12 mouse cellular contexts compared by ENCODE assay signal in genomic region chr4:43720491-43721228, GRCm38 (mm10). TPM values are rescaled to one million over a fixed set of nuclear protein-coding genes. Genes with fewer than 3 reads are reported as not detected.
A peak's percentile ranks its signal among the peaks of the same experiment; 100 is the strongest.
DNase-seq lines count a peak whose midpoint lies in the region; ATAC-seq and TF ChIP-seq lines count a peak whose summit lies in the region.
"Had no signal": no experiment of that assay in that cellular context is flagged by ENCODE, and none has a peak within 500 bp of the region (broad histone marks: within the 10 kb centered on the region; RNA-seq: fewer than 3 reads in every experiment).

No protein-coding gene starts in this region.

- H3K27me3 ChIP-seq in heart, embryonic 12.5 days (replicated peaks): 0 out of 2 replicates have a peak, but pooled peaks cover 6% of the 10 kb centered on the region
- H3K27me3 ChIP-seq in lung, embryonic 14.5 days (ENCODE audit: insufficient read depth, low read length): no peaks in the 10 kb centered on the region
- no peaks in the 10 kb centered on the region for H3K27me3 ChIP-seq in forebrain, embryonic 16.5 days (replicated peaks; ENCODE audit: control insufficient read depth, insufficient read depth, low read length)

- ATAC-seq in heart, embryonic 12.5 days (ENCODE audit: insufficient number of reproducible peaks, low FRiP score): no peak
- ATAC-seq in lung, embryonic 14.5 days (ENCODE audit: insufficient read depth): 0 out of 2 replicates have a peak, but pooled peaks have one; percentile 21
- peak; percentile 55 for ATAC-seq in forebrain, embryonic 16.5 days

- H3K4me3 ChIP-seq in heart, embryonic 12.5 days: no peak overlapping the region
- H3K4me3 ChIP-seq in lung, embryonic 14.5 days (ENCODE audit: low read depth, low read length): no peak overlapping the region
- no peak overlapping the region for H3K4me3 ChIP-seq in forebrain, embryonic 16.5 days (replicated peaks; ENCODE audit: low read length)

- TF ChIP-seq CTCF in lung, embryonic 14.5 days (IDR thresholded peaks at IDR 0.05; ENCODE audit: low read depth): no peak

- peak overlapping the region; percentile 40; the same call in 1 of the 2 replicates for H3K4me2 ChIP-seq in heart, embryonic 12.5 days
- no peak overlapping the region for H3K4me2 ChIP-seq in lung, embryonic 14.5 days
- H3K4me2 ChIP-seq in forebrain, embryonic 16.5 days (ENCODE audit: low read length): no peak overlapping the region

- no peaks in the 10 kb centered on the region for H3K36me3 ChIP-seq in heart, embryonic 12.5 days
- H3K36me3 ChIP-seq in lung, embryonic 14.5 days (ENCODE audit: insufficient read depth): no peaks in the 10 kb centered on the region
- H3K36me3 ChIP-seq in forebrain, embryonic 16.5 days (ENCODE audit: control insufficient read depth, insufficient read depth): no peaks in the 10 kb centered on the region

- peaks cover 5% of the 10 kb centered on the region for H3K4me1 ChIP-seq in heart, embryonic 12.5 days (replicated peaks)
- H3K4me1 ChIP-seq in lung, embryonic 14.5 days (ENCODE audit: insufficient read depth): no peaks in the 10 kb centered on the region
- peaks cover 10% of the 10 kb centered on the region for H3K4me1 ChIP-seq in forebrain, embryonic 16.5 days (replicated peaks; ENCODE audit: control insufficient read depth, insufficient read depth, low read length)

- no peaks in the 10 kb centered on the region for H3K9me3 ChIP-seq in heart, embryonic 12.5 days (replicated peaks)
- no peaks in the 10 kb centered on the region for H3K9me3 ChIP-seq in lung, embryonic 14.5 days (ENCODE audit: low read depth, low read length)
- no peaks in the 10 kb centered on the region for H3K9me3 ChIP-seq in forebrain, embryonic 16.5 days (ENCODE audit: control insufficient read depth, low read length)

- no peak for DNase-seq in heart, adult 18-20 months
- DNase-seq in lung, embryonic 14.5 days: peak; percentile 21
- no peak for DNase-seq in lung, postnatal 4 days
- peak; percentile 61 for DNase-seq in brain, adult 2 months (ENCODE audit: low read depth, low spot score)
- no peak for DNase-seq in thymus, postnatal 0 days (ENCODE audit: low spot score)
- DNase-seq in thymus, postnatal 25 days: no peak
- DNase-seq: kidney, adult 18-20 months; liver; spleen, adult 18-20 months had no signal

- no peak overlapping the region for H3K9ac ChIP-seq in heart, embryonic 12.5 days
- no peak overlapping the region for H3K9ac ChIP-seq in lung, embryonic 14.5 days
- no peak overlapping the region for H3K9ac ChIP-seq in forebrain, embryonic 16.5 days (replicated peaks; ENCODE audit: low read depth, low read length)

- WGBS in heart, embryonic 12.5 days: 34% methylated on average over 15 of the region's 16 CpGs
- 40% methylated on average over 14 of the region's 16 CpGs for WGBS in lung, embryonic 14.5 days
- WGBS in forebrain, embryonic 16.5 days: 42% methylated on average over 15 of the region's 16 CpGs

- peak overlapping the region; percentile 79 for H3K27ac ChIP-seq in heart, embryonic 12.5 days (ENCODE audit: poor library complexity, severe bottlenecking)
- no peak overlapping the region for H3K27ac ChIP-seq in lung, embryonic 14.5 days (ENCODE audit: low read depth)
- H3K27ac ChIP-seq in forebrain, embryonic 16.5 days (ENCODE audit: low read length): peak overlapping the region; percentile 71

RNA-seq across cellular contexts. Expression of gene Hrct1, which starts 6.3 kb away (rescaled TPM):
- polyA plus RNA-seq in heart, embryonic 12.5 days (2016; fragmentation: Nextera tagmentation; extraction: Ambion mirVana): 0.96 and 1.0 TPM in 2 replicates
- total RNA-seq in heart, adult 18-20 months (2021): 1 to 10 TPM; 4.2 to 4.9 TPM
- polyA plus RNA-seq in lung, embryonic 14.5 days (2014; fragmentation: Nextera tagmentation; extraction: Ambion mirVana): 0.58 and 0.93 TPM in 2 replicates
- polyA plus RNA-seq in forebrain, embryonic 16.5 days (2015; fragmentation: Nextera tagmentation; extraction: Ambion mirVana): 0.34 and 0.47 TPM in 2 replicates
- 1.1 and 1.5 TPM in 2 replicates for polyA plus RNA-seq in thymus, postnatal 0 days (2015; fragmentation: Nextera tagmentation; extraction: Ambion mirVana)

RNA-seq across cellular contexts. Expression of gene Spaar, which starts 9.2 kb away (rescaled TPM):
- polyA plus RNA-seq in heart, embryonic 12.5 days (2016; fragmentation: Nextera tagmentation; extraction: Ambion mirVana): 0.15 and 0.35 TPM in 2 replicates
- 1 to 10 TPM; 3.4 to 4.5 TPM for total RNA-seq in heart, adult 18-20 months (2021)
- 0.28 and 0.38 TPM in 2 replicates for polyA plus RNA-seq in lung, embryonic 14.5 days (2014; fragmentation: Nextera tagmentation; extraction: Ambion mirVana)
- polyA plus RNA-seq in forebrain, embryonic 16.5 days (2015; fragmentation: Nextera tagmentation; extraction: Ambion mirVana): 0.10 and 0.16 TPM in 2 replicates
- polyA plus RNA-seq in thymus, postnatal 0 days (2015; fragmentation: Nextera tagmentation; extraction: Ambion mirVana): 0.28 and 0.43 TPM in 2 replicates
- polyA plus RNA-seq: neural tube, embryonic 14.5 days had no signal

RNA-seq across cellular contexts. Expression of gene Olfr71, which starts 10.6 kb away (rescaled TPM):
- polyA plus RNA-seq in heart, embryonic 12.5 days (2016; fragmentation: Nextera tagmentation; extraction: Ambion mirVana): not detected in 2 replicates
- total RNA-seq in heart, adult 18-20 months (2021): not detected
- not detected in 2 replicates for polyA plus RNA-seq in lung, embryonic 14.5 days (2014; fragmentation: Nextera tagmentation; extraction: Ambion mirVana)
- 0.09 TPM in 1 of 2 replicates, not detected in the other for polyA plus RNA-seq in forebrain, embryonic 16.5 days (2015; fragmentation: Nextera tagmentation; extraction: Ambion mirVana)
- not detected in 2 replicates for polyA plus RNA-seq in thymus, postnatal 0 days (2015; fragmentation: Nextera tagmentation; extraction: Ambion mirVana)
- polyA plus RNA-seq: neural tube, embryonic 14.5 days had no signal

RNA-seq across cellular contexts. Expression of gene Olfr70, which starts 20.1 kb away (rescaled TPM):
- polyA plus RNA-seq in heart, embryonic 12.5 days (2016; fragmentation: Nextera tagmentation; extraction: Ambion mirVana): not detected in 2 replicates
- not detected for total RNA-seq in heart, adult 18-20 months (2021)
- polyA plus RNA-seq in lung, embryonic 14.5 days (2014; fragmentation: Nextera tagmentation; extraction: Ambion mirVana): not detected in 2 replicates
- not detected in 2 replicates for polyA plus RNA-seq in forebrain, embryonic 16.5 days (2015; fragmentation: Nextera tagmentation; extraction: Ambion mirVana)
- not detected in 2 replicates for polyA plus RNA-seq in thymus, postnatal 0 days (2015; fragmentation: Nextera tagmentation; extraction: Ambion mirVana)
- polyA plus RNA-seq: neural tube, embryonic 14.5 days had no signal

RNA-seq across cellular contexts. Expression of gene Olfr159, which starts 50.1 kb away (rescaled TPM):
- polyA plus RNA-seq in heart, embryonic 12.5 days (2016; fragmentation: Nextera tagmentation; extraction: Ambion mirVana): not detected in 2 replicates
- not detected for total RNA-seq in heart, adult 18-20 months (2021)
- not detected in 2 replicates for polyA plus RNA-seq in lung, embryonic 14.5 days (2014; fragmentation: Nextera tagmentation; extraction: Ambion mirVana)
- polyA plus RNA-seq in forebrain, embryonic 16.5 days (2015; fragmentation: Nextera tagmentation; extraction: Ambion mirVana): not detected in 2 replicates
- polyA plus RNA-seq in thymus, postnatal 0 days (2015; fragmentation: Nextera tagmentation; extraction: Ambion mirVana): not detected in 2 replicates
- polyA plus RNA-seq: neural tube, embryonic 14.5 days had no signal

Comparison
In these comparisons a context has a peak if more than half of its experiments do, and no peak if none do; other contexts are left out.
1. DNase-seq: peak in lung, embryonic 14.5 days (single experiment) and brain, adult 2 months (single experiment); none in heart, adult 18-20 months (0 of 2), lung, postnatal 4 days (0 of 2), thymus, postnatal 0 days (single experiment) and thymus, postnatal 25 days (single experiment).